Mouse (Mus musculus): Measurements from ENCODE around the gene Vrk1. TPM values are rescaled to one million over a fixed set of nuclear protein-coding genes. Genes with fewer than 3 reads are reported as not detected.
A peak's percentile ranks its signal among the peaks of the same experiment; 100 is the strongest.

Vrk1 gene
- total RNA-seq, 2 experiments from 2014 or later, result 18.8 to 22.1 TPM

- no peak for DNase-seq (ENCODE audit: low spot score in 2 of 2)
These were observed 105.3 kb downstream of the Vrk1 start for GRCm38 (mm10) chr12:106115070-106115891.

- peak; percentile 47 to 56 for DNase-seq (ENCODE audit: low spot score in 2 of 2)
These were observed 105.8 kb downstream of the Vrk1 start for GRCm38 (mm10) chr12:106115892-106116206.

- DNase-seq (ENCODE audit: low spot score in 2 of 2), result peak; percentile 38 to 56
These were observed 113.2 kb downstream of the Vrk1 start for GRCm38 (mm10) chr12:106123276-106123675.

- no peak for DNase-seq (ENCODE audit: low spot score in 2 of 2)
These were observed 114.6 kb downstream of the Vrk1 start for GRCm38 (mm10) chr12:106124581-106124980.

Other genes starting within 250 kb of the Vrk1 start
- 100 to 1,000 TPM; 131 to 149 TPM for gene Papola, start 225.5 kb upstream of the Vrk1 start, total RNA-seq (2021)